Mouse (Mus musculus) liver, adult 2 months (tissue): ENCODE results near the gene Chn1.

Experiments used
- CTCF ChIP-seq: fragments of 200-500 bp; IDR thresholded peaks from 2 replicates; pipeline ENCODE4 v1.5.1; 2011; ENCODE audit warnings: low read depth, low read length, control low read depth
- POLR2A ChIP-seq: fragments of 200-500 bp; IDR thresholded peaks from 2 replicates; pipeline ENCODE4 v1.6.1; 2011; ENCODE audit warnings: low read length, control low read depth; ENCODE audit not compliant: insufficient read depth; ENCODE audit errors: extremely low read depth

GRCm38 (mm10) chr2:73585347-73585831 lies 189.8 kb downstream of the Chn1 start:
- TF ChIP-seq CTCF (no peak), POLR2A (no peak)
